Mouse (Mus musculus) midbrain, embryonic 14.5 days (tissue): ENCODE data around the gene Chkb. TPM values are rescaled to one million over a fixed set of nuclear protein-coding genes. Genes with fewer than 3 reads are reported as not detected.

Source experiments
- ATAC-seq: fragments of 200-750 bp; cut with Nextera tagmentation; 2 replicates; pipeline ENCODE4 v1.8.0; 2017; ENCODE audit warnings: moderate number of reproducible peaks, moderate library complexity; ENCODE audit not compliant: low FRiP score, low TSS enrichment
- DNase-seq: peaks from one replicate; pipeline ENCODE4 v3.0.0-alpha.2; 2015
- H3K27ac ChIP-seq: fragments of 300-500 bp; sonication (generic); replicated peaks from 2 replicates; pipeline ENCODE4 v1.5.1; 2014; ENCODE audit warnings: mild to moderate bottlenecking, low read depth, low read length, moderate library complexity
- H3K27me3 ChIP-seq: fragments of 300-500 bp; sonication (generic); 2 replicates; pipeline ENCODE4 v1.6.1; 2014; ENCODE audit warnings: low read length, control low read depth, mixed read lengths; ENCODE audit not compliant: control insufficient read depth, insufficient read depth
- H3K36me3 ChIP-seq: fragments of 300-500 bp; sonication (generic); 2 replicates; pipeline ENCODE4 v1.6.1; 2014; ENCODE audit warnings: low read length, control low read depth; ENCODE audit not compliant: control insufficient read depth, insufficient read depth
- H3K4me1 ChIP-seq: fragments of 300-500 bp; sonication (generic); 2 replicates; pipeline ENCODE4 v1.6.1; 2014; ENCODE audit warnings: mild to moderate bottlenecking, antibody characterized with exemption, low read length, control low read depth; ENCODE audit not compliant: control insufficient read depth, insufficient read depth
- H3K4me2 ChIP-seq: fragments of 300-500 bp; sonication (generic); 2 replicates; pipeline ENCODE4 v1.6.1; 2014; ENCODE audit warnings: mild to moderate bottlenecking, low read length, moderate library complexity
- H3K4me3 ChIP-seq: fragments of 300-500 bp; sonication (generic); replicated peaks from 2 replicates; pipeline ENCODE4 v1.5.1; 2014; ENCODE audit warnings: low read depth, low read length
- H3K9ac ChIP-seq: fragments of 300-500 bp; sonication (generic); replicated peaks from 2 replicates; pipeline ENCODE4 v1.6.1; 2014; ENCODE audit warnings: mild to moderate bottlenecking, low read length, moderate library complexity
- H3K9me3 ChIP-seq: fragments of 300-500 bp; sonication (generic); 2 replicates; pipeline ENCODE4 v1.6.1; 2016; ENCODE audit warnings: low read length, control low read depth, mixed read lengths; ENCODE audit not compliant: control insufficient read depth
- WGBS: fragments of 180-500 bp; shearing (Covaris S2); extraction: QIAGEN DNeasy Blood & Tissue Kit; methylation state at CpG from one replicate; pipeline ENCODE4 v1.1.7; 2014; 5-methylcytosine and 5-hydroxymethylcytosine counted together
- polyA plus RNA-seq: library from polyadenylated mRNA; unstranded; fragments of >200 nt; fragmentation: Nextera tagmentation; extraction: Ambion mirVana; gene quantifications from 2 replicates; pipeline ENCODE4 v1.2.1, GENCODE M21; 2014

The Chkb gene
- polyA plus RNA-seq, 1 experiment from 2014 or later = 76.3 TPM

DNA sequence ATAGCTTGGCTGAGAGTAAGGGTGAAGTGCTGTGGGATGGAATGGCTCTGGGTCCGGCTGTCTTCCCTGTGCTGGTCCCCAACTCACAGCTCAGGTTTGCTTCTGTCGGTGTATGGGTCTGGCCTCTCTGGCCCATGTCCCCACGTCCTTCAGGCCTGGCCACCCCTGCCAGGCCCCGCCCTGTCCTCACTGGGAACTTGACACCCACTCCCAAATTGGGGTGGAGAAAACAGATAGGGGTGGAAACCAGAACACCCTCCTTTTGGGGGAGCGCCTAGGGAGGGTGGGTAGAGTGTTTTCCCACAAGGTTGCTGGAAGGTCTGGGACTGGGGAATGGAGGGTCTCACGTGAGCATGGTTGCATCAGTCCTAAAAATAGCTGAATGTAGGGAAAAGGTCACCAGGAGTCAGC is 4.0 kb downstream of the Chkb start, which contains the start of gene Cpt1b:
Cpt1b (minus strand) TSS at position 153 of the 411 bp plus-strand sequence.
- Histone ChIP-seq H3K27me3 (no peaks in the 10 kb centered on the region), H3K4me2 (no peak within 1 kb of the TSS), H3K36me3 (peaks cover 34% of the 10 kb centered on the region), H3K4me1 (peaks cover 7% of the 10 kb centered on the region; the same call in 1 of the 2 replicates), H3K27ac (no peak within 1 kb of the TSS), H3K9ac (no peak within 1 kb of the TSS), H3K9me3 (no peaks in the 10 kb centered on the region), H3K4me3 (no peak within 1 kb of the TSS)
- no peak for DNase-seq
- WGBS = 37% methylated on average over 6 of the region's 6 CpGs
- no peak for ATAC-seq

DNA sequence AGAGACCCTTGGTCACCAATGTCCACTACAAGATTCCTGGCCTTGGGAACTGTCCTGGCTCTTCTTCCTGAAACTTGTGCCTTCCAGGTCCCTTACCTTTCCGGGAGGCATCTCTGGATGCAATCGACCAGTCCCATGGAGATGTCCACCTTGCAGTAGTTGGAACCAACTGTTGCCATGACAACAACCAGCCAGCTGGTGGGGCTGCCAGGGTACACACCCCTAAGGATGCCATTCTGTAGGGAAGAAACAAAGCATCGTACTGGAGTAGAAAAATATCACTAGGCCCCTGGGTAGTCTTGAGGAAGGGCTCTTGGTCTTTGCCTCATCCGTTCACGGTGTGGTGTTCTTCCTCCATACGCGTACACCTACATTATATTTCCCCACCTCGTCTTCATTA is 5.1 kb downstream of the Chkb start:
- DNase-seq = peak; percentile 2
- H3K27me3 ChIP-seq = no peaks in the 10 kb centered on the region
- ATAC-seq = no peak
- H3K36me3 ChIP-seq = peaks cover 45% of the 10 kb centered on the region
- H3K4me3 ChIP-seq = no peak overlapping the region
- H3K4me2 ChIP-seq = no peak overlapping the region
- no peak overlapping the region for H3K27ac ChIP-seq
- H3K9me3 ChIP-seq = no peaks in the 10 kb centered on the region
- peaks cover 7% of the 10 kb centered on the region; the same call in 1 of the 2 replicates for H3K4me1 ChIP-seq
- H3K9ac ChIP-seq = no peak overlapping the region
- 88% methylated on average over 8 of the region's 8 CpGs for whole genome bisulfite sequencing

DNA sequence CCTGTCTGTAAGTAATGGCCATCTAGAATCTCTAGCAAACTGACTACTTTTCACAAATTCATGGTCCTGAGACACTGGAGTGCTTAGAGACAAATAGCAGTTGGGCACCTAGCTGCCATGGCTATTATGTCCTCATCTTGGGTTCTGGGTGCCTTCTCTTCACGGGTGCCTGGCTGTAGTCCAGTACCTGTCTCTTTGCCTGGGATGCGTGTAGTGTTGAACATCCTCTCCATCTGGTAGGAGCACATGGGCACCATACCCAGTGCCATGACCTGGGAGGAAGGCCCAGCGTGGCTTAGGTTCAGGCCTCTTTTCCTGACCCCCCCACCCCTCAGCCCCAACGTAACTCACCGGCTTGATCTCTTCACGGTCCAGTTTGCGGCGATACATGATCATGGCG is 7.8 kb downstream of the Chkb start:
- DNase-seq = no peak
- Histone ChIP-seq H3K9ac (no peak overlapping the region), H3K4me1 (no peaks in the 10 kb centered on the region), H3K27ac (no peak overlapping the region), H3K36me3 (peaks cover 59% of the 10 kb centered on the region), H3K4me3 (no peak overlapping the region), H3K9me3 (no peaks in the 10 kb centered on the region), H3K27me3 (no peaks in the 10 kb centered on the region), H3K4me2 (no peak overlapping the region)
- 94% methylated on average over 9 of the region's 9 CpGs for WGBS
- ATAC-seq = no peak

DNA sequence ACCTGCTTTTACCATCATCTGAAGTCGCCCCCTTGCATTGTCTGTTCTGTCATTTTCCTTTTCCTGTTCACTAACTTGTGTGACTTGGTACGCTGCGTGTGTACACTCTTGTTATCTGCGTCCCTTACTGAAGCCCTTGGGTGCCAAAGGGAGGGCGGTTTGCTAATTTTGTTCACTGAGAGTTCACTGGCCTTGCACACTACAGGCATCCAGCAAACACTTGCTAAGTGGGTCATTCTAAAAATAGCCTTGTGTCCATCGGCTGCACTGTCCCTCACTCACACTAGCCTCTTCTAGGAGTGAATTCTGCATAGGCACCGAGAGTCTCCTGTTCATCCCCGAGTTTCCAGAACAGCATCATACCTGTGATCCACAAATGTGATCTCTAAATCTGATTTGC is 14.4 kb downstream of the Chkb start:
- Histone ChIP-seq H3K4me1 (no peaks in the 10 kb centered on the region), H3K27me3 (no peaks in the 10 kb centered on the region), H3K9me3 (no peaks in the 10 kb centered on the region), H3K27ac (no peak overlapping the region), H3K36me3 (peaks cover 37% of the 10 kb centered on the region), H3K4me2 (no peak overlapping the region), H3K4me3 (no peak overlapping the region), H3K9ac (no peak overlapping the region)
- DNase-seq = no peak
- ATAC-seq = no peak
- 89% methylated on average over 8 of the region's 8 CpGs for whole genome bisulfite sequencing

DNA sequence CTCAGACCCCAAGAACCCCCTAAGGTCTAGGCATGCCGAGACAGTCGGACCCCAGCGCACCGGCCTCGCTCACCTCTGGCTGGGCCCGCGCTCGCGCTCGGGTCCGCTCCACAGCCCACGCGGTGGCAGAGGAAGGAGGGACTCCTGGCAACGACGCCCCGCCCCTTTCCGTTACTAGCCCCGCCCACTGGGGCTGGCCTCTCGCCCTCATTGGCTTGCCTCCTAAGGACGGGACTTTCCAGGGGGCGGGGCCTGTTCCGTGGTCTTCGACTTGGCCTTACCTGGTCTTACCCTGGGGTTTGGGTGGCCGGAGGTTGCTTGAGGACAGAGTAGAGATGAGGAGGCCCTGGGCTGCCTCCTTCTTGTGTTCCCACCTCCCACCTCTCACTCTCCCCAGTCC is 19.6 kb downstream of the Chkb start, which contains the start of gene Syce3:
Syce3 (minus strand) TSS at position 386 of the 400 bp plus-strand sequence.
- Histone ChIP-seq H3K9me3 (peaks cover 11% of the 10 kb centered on the region), H3K4me2 (no peak within 1 kb of the TSS), H3K4me3 (no peak within 1 kb of the TSS), H3K27ac (no peak within 1 kb of the TSS), H3K36me3 (no peaks in the 10 kb centered on the region), H3K9ac (no peak within 1 kb of the TSS), H3K4me1 (no peaks in the 10 kb centered on the region), H3K27me3 (no peaks in the 10 kb centered on the region)
- ATAC-seq (no peak), DNase-seq (no peak)
- WGBS = 88% methylated on average over 24 of the region's 24 CpGs

DNA sequence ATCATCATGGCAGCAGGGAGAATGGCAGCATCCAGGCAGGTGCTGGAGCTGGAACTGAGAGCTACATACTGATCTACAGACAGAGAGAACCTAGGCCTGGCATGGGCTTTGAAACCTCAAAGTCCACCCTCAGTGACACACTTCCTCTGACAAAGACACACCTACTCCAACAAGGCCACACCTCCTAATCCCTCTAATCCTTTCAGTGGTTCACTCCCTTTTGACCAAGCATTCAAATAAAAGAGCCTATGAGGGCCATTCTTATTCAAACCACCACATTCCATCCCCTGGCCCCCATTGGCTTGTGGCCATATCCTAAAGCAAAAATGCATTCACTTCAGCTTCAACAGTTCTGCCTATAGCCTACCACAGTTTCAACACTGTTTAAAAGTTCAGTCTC is 23.0 kb downstream of the Chkb start:
- DNase-seq = no peak
- Histone ChIP-seq H3K4me1 (no peaks in the 10 kb centered on the region), H3K4me2 (no peak overlapping the region), H3K4me3 (no peak overlapping the region), H3K27ac (no peak overlapping the region), H3K9ac (no peak overlapping the region), H3K36me3 (no peaks in the 10 kb centered on the region), H3K9me3 (peaks cover 11% of the 10 kb centered on the region), H3K27me3 (no peaks in the 10 kb centered on the region)
- ATAC-seq = no peak

DNA sequence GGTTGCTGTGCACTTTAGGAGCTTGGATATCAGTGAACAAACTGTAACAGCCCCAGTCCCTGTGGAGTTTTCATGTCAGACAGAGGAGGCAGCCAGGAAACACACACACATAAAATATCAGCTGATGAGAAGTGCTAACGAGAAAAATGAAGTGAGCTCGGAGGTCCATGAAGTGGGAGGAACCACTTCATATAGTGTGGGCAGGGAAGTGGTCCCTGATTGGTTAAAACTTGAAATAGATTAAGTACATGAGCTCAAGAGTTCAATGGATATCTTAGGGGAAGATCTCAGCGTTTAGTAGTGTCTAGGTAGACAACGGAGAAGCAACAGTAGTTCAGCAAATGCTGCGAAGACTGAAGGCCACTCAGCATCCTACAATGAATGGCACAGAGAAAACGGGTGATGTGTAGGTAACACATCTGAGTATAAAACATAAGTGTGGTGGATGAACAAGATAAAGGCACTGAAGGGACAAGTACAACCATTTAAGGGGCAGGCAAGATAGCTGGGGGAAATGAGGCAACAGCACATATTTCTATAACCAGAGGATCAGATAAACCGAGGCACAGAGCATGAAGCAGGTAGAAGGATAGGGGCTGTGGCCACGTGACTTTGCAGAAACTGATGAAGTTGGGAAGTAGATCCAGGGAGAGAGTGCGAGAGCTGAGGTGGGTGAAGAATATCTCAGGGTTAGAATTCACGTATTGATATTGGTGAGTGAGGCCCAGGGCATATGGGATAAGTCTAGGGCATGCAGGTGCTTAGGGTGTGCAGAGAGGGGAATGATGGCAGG is 24.7 kb downstream of the Chkb start:
- no peaks in the 10 kb centered on the region for H3K27me3 ChIP-seq
- no peaks in the 10 kb centered on the region for H3K4me1 ChIP-seq
- H3K9ac ChIP-seq = no peak overlapping the region
- DNase-seq (no peak), ATAC-seq (no peak)
- H3K36me3 ChIP-seq = no peaks in the 10 kb centered on the region
- no peak overlapping the region for H3K27ac ChIP-seq
- H3K9me3 ChIP-seq = peaks cover 11% of the 10 kb centered on the region
- no peak overlapping the region for H3K4me2 ChIP-seq
- WGBS = 87% methylated on average over 10 of the region's 10 CpGs
- no peak overlapping the region for H3K4me3 ChIP-seq

DNA sequence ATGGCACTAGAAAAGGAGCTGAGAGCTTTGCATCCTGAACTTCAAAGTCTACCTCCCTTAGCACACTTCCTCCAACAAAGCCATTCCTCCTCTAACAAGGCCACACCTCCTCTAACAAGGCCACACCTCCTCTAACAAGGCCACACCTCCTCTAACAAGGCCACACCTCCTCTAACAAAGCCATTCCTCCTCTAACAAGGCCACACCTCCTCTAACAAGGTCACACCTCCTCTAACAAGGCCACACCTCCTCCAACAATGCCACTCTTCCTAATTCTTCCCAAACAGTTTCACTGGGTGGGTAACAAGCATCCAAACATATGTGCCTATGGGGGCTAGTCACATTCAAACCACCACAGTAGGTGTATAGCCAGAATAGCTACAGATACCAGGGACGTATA is 27.2 kb downstream of the Chkb start:
- ATAC-seq = no peak
- no peak for DNase-seq

DNA sequence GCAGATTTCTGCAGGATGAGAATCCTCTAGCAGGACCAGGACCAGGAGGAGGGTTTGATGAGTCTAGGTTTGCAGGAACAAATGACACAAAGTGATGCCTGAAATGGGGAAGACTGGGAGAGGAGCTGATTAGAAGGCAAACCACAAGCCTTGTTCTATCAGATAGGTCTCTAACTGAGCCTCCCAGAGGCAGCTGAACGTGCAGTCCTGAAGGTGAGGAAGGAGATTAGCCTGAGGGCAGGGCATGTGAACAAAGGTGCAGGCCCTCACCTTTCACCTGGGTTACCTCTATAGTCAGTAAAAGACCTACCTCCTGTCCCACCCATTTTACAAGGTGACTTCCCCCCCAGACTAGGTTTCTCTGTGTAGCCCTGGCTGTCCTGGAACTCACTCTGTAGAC is 30.0 kb downstream of the Chkb start:
- no peak overlapping the region for H3K9ac ChIP-seq
- ATAC-seq = no peak
- DNase-seq = no peak
- no peaks in the 10 kb centered on the region for H3K27me3 ChIP-seq
- no peaks in the 10 kb centered on the region for H3K9me3 ChIP-seq
- no peak overlapping the region for H3K4me3 ChIP-seq
- WGBS = 61% methylated on average over 1 of the region's 1 CpGs
- no peaks in the 10 kb centered on the region for H3K36me3 ChIP-seq
- H3K27ac ChIP-seq = no peak overlapping the region
- no peaks in the 10 kb centered on the region for H3K4me1 ChIP-seq
- no peak overlapping the region for H3K4me2 ChIP-seq

More for the DNA sequence above, 27.2 kb downstream of the Chkb start:
- Histone ChIP-seq H3K4me1 (no peaks in the 10 kb centered on the region), H3K27me3 (no peaks in the 10 kb centered on the region), H3K27ac (no peak overlapping the region), H3K4me2 (no peak overlapping the region), H3K36me3 (no peaks in the 10 kb centered on the region), H3K9me3 (peaks cover 6% of the 10 kb centered on the region; the same call in 1 of the 2 replicates), H3K9ac (no peak overlapping the region), H3K4me3 (no peak overlapping the region)
- WGBS = 76% methylated on average over 1 of the region's 1 CpGs
